ENCODE assay signal across 24 mouse cellular contexts in genomic region chr11:106332458-106332857, GRCm38 (mm10). TPM values are rescaled to one million over a fixed set of nuclear protein-coding genes. Genes with fewer than 3 reads are reported as not detected.
A peak's percentile ranks its signal among the peaks of the same experiment; 100 is the strongest.
DNase-seq lines count a peak whose midpoint lies in the region; ATAC-seq lines count a peak whose summit lies in the region.
"Had no signal": no experiment of that assay in that cellular context is flagged by ENCODE, and none has a peak within 500 bp of the region (broad histone marks: within the 10 kb centered on the region; RNA-seq: fewer than 3 reads in every experiment).

No protein-coding gene starts in this region.

- H3K4me3 ChIP-seq in neural tube, embryonic 13.5 days: no peak overlapping the region
- no peak overlapping the region for H3K4me3 ChIP-seq in neural tube, embryonic 15.5 days (replicated peaks)
- no peak overlapping the region for H3K4me3 ChIP-seq in heart, embryonic 15.5 days
- no peak overlapping the region for H3K4me3 ChIP-seq in forebrain, embryonic 15.5 days
- H3K4me3 ChIP-seq: limb, embryonic 10.5 days; liver, embryonic 12.5 days; lung, embryonic 15.5 days; midbrain, embryonic 13.5 days had no signal

- no peak overlapping the region for H3K27ac ChIP-seq in neural tube, embryonic 13.5 days (replicated peaks)
- no peak overlapping the region for H3K27ac ChIP-seq in neural tube, embryonic 15.5 days (replicated peaks)
- 0 out of 2 replicates have a peak overlapping the region, but pooled peaks have one; percentile 6 for H3K27ac ChIP-seq in heart, embryonic 15.5 days
- H3K27ac ChIP-seq in forebrain, embryonic 15.5 days (replicated peaks): no peak overlapping the region
- H3K27ac ChIP-seq: kidney, postnatal 0 days; limb, embryonic 10.5 days; liver, embryonic 12.5 days; lung, embryonic 15.5 days; midbrain, embryonic 13.5 days had no signal

- peak; percentile 32; the same call in 1 of the 2 replicates for ATAC-seq in neural tube, embryonic 13.5 days (ENCODE audit: low read depth)
- ATAC-seq in neural tube, embryonic 15.5 days (ENCODE audit: low FRiP score): no peak
- ATAC-seq in heart, embryonic 15.5 days (replicated peaks; ENCODE audit: insufficient number of reproducible peaks, insufficient read depth, low FRiP score, low read depth): no peak
- ATAC-seq in forebrain, embryonic 15.5 days (replicated peaks): no peak
- ATAC-seq: forebrain, embryonic 16.5 days; hindbrain, embryonic 16.5 days; intestine, postnatal 0 days; liver, embryonic 12.5 days; midbrain, embryonic 13.5 days had no signal

- H3K27me3 ChIP-seq in neural tube, embryonic 13.5 days: no peaks in the 10 kb centered on the region
- H3K27me3 ChIP-seq in neural tube, embryonic 15.5 days (replicated peaks): no peaks in the 10 kb centered on the region
- H3K27me3 ChIP-seq in heart, embryonic 15.5 days: no peaks in the 10 kb centered on the region
- no peaks in the 10 kb centered on the region for H3K27me3 ChIP-seq in forebrain, embryonic 15.5 days
- H3K27me3 ChIP-seq: lung, embryonic 15.5 days; midbrain, embryonic 13.5 days had no signal

- H3K36me3 ChIP-seq in neural tube, embryonic 13.5 days: no peaks in the 10 kb centered on the region
- no peaks in the 10 kb centered on the region for H3K36me3 ChIP-seq in neural tube, embryonic 15.5 days
- no peaks in the 10 kb centered on the region for H3K36me3 ChIP-seq in heart, embryonic 15.5 days
- H3K36me3 ChIP-seq in forebrain, embryonic 15.5 days: no peaks in the 10 kb centered on the region
- H3K36me3 ChIP-seq: limb, embryonic 10.5 days; liver, embryonic 12.5 days; lung, embryonic 15.5 days; midbrain, embryonic 13.5 days had no signal

- WGBS in neural tube, embryonic 13.5 days: 56% methylated on average over 4 of the region's 4 CpGs
- 41% methylated on average over 4 of the region's 4 CpGs for WGBS in neural tube, embryonic 15.5 days
- 31% methylated on average over 4 of the region's 4 CpGs for WGBS in heart, embryonic 15.5 days
- WGBS in forebrain, embryonic 15.5 days: 46% methylated on average over 4 of the region's 4 CpGs

- H3K9me3 ChIP-seq in neural tube, embryonic 13.5 days: no peaks in the 10 kb centered on the region
- H3K9me3 ChIP-seq in neural tube, embryonic 15.5 days (replicated peaks): no peaks in the 10 kb centered on the region
- H3K9me3 ChIP-seq in heart, embryonic 15.5 days (replicated peaks): no peaks in the 10 kb centered on the region
- no peaks in the 10 kb centered on the region for H3K9me3 ChIP-seq in forebrain, embryonic 15.5 days
- H3K9me3 ChIP-seq: limb, embryonic 10.5 days; liver, embryonic 12.5 days; lung, embryonic 15.5 days; midbrain, embryonic 13.5 days had no signal

- peaks cover 6% of the 10 kb centered on the region; the same call in 1 of the 2 replicates for H3K4me1 ChIP-seq in neural tube, embryonic 13.5 days (replicated peaks)
- no peaks in the 10 kb centered on the region for H3K4me1 ChIP-seq in neural tube, embryonic 15.5 days
- H3K4me1 ChIP-seq in heart, embryonic 15.5 days (replicated peaks): peaks cover 33% of the 10 kb centered on the region
- H3K4me1 ChIP-seq in forebrain, embryonic 15.5 days: no peaks in the 10 kb centered on the region
- H3K4me1 ChIP-seq: midbrain, embryonic 13.5 days had no signal

- no peak overlapping the region for H3K9ac ChIP-seq in neural tube, embryonic 13.5 days
- H3K9ac ChIP-seq in neural tube, embryonic 15.5 days (replicated peaks): no peak overlapping the region
- H3K9ac ChIP-seq in heart, embryonic 15.5 days: no peak overlapping the region
- H3K9ac ChIP-seq in forebrain, embryonic 15.5 days (replicated peaks): no peak overlapping the region
- H3K9ac ChIP-seq: liver, embryonic 12.5 days; lung, embryonic 15.5 days; midbrain, embryonic 13.5 days had no signal

- peak; percentile 69 for DNase-seq in gastrocnemius, adult 18-20 months (ENCODE audit: low spot score)
- DNase-seq in gastrocnemius, postnatal 4 days (ENCODE audit: low spot score in 2 of 2): no peak
- no peak for DNase-seq in right cerebral cortex, adult 2 months (ENCODE audit: low spot score in 2 of 2)
- DNase-seq: adrenal gland, postnatal 36 days; layer of hippocampus, postnatal 36 days; right cerebral cortex, adult 18-20 months had no signal

- H3K4me2 ChIP-seq in neural tube, embryonic 13.5 days: no peak overlapping the region
- no peak overlapping the region for H3K4me2 ChIP-seq in neural tube, embryonic 15.5 days
- H3K4me2 ChIP-seq in heart, embryonic 15.5 days: no peak overlapping the region
- no peak overlapping the region for H3K4me2 ChIP-seq in forebrain, embryonic 15.5 days (replicated peaks)
- H3K4me2 ChIP-seq: liver, embryonic 12.5 days; lung, embryonic 15.5 days; midbrain, embryonic 13.5 days had no signal

RNA-seq across cellular contexts. Expression of gene Cd79b, which starts 17.9 kb away (rescaled TPM):
- under 1 TPM; 0.18 to 0.33 TPM for total RNA-seq in gastrocnemius, adult 18-20 months (2021)
- 1 to 10 TPM; 1.3 to 1.5 TPM for total RNA-seq in gastrocnemius, postnatal 4 days (2021)
- polyA plus RNA-seq in neural tube, embryonic 13.5 days (2015; fragmentation: Nextera tagmentation; extraction: Ambion mirVana): 0.99 and 1.6 TPM in 2 replicates
- 0.92 and 3.9 TPM in 2 replicates for polyA plus RNA-seq in neural tube, embryonic 15.5 days (2015; fragmentation: Nextera tagmentation; extraction: Ambion mirVana)
- 1.0 and 2.8 TPM in 2 replicates for polyA plus RNA-seq in heart, embryonic 15.5 days (2015; fragmentation: Nextera tagmentation; extraction: Ambion mirVana)
- polyA plus RNA-seq in forebrain, embryonic 15.5 days (2015; fragmentation: Nextera tagmentation; extraction: Ambion mirVana): 0.56 and 0.77 TPM in 2 replicates
- total RNA-seq: layer of hippocampus, adult 18-20 months had no signal

RNA-seq across cellular contexts. Expression of gene Scn4a, which starts 20.6 kb away (rescaled TPM):
- total RNA-seq in gastrocnemius, adult 18-20 months (2021): 100 to 1,000 TPM; 472 to 505 TPM
- total RNA-seq in gastrocnemius, postnatal 4 days (2021): 10 to 100 TPM; 81.7 to 86.7 TPM
- 0.10 TPM in 1 of 2 replicates, not detected in the other for polyA plus RNA-seq in neural tube, embryonic 13.5 days (2015; fragmentation: Nextera tagmentation; extraction: Ambion mirVana)
- 0.08 and 0.18 TPM in 2 replicates for polyA plus RNA-seq in neural tube, embryonic 15.5 days (2015; fragmentation: Nextera tagmentation; extraction: Ambion mirVana)
- polyA plus RNA-seq in heart, embryonic 15.5 days (2015; fragmentation: Nextera tagmentation; extraction: Ambion mirVana): 0.06 and 0.24 TPM in 2 replicates
- polyA plus RNA-seq in forebrain, embryonic 15.5 days (2015; fragmentation: Nextera tagmentation; extraction: Ambion mirVana): not detected in 2 replicates
- total RNA-seq: layer of hippocampus, postnatal 36 days; megakaryocyte progenitor cell, adult 5-6 weeks had no signal
- polyA plus RNA-seq: hindbrain, embryonic 16.5 days; limb, embryonic 10.5 days; liver, embryonic 12.5 days had no signal

RNA-seq across cellular contexts. Expression of gene Gh, which starts 30.8 kb away (rescaled TPM):
- total RNA-seq in gastrocnemius, adult 18-20 months (2021): not detected
- total RNA-seq in gastrocnemius, postnatal 4 days (2021): not detected
- polyA plus RNA-seq in neural tube, embryonic 13.5 days (2015; fragmentation: Nextera tagmentation; extraction: Ambion mirVana): not detected in 2 replicates
- polyA plus RNA-seq in neural tube, embryonic 15.5 days (2015; fragmentation: Nextera tagmentation; extraction: Ambion mirVana): not detected in 2 replicates
- polyA plus RNA-seq in heart, embryonic 15.5 days (2015; fragmentation: Nextera tagmentation; extraction: Ambion mirVana): not detected in 2 replicates
- not detected in 2 replicates for polyA plus RNA-seq in forebrain, embryonic 15.5 days (2015; fragmentation: Nextera tagmentation; extraction: Ambion mirVana)
- total RNA-seq: adrenal gland, postnatal 36 days; ES-E14; heart, postnatal 36 days; layer of hippocampus, adult 18-20 months; layer of hippocampus, postnatal 36 days; megakaryocyte progenitor cell, adult 5-6 weeks had no signal
- polyA plus RNA-seq: embryonic facial prominence, embryonic 11.5 days; forebrain, embryonic 16.5 days; intestine, postnatal 0 days; kidney, postnatal 0 days; limb, embryonic 10.5 days; liver, embryonic 12.5 days; lung, embryonic 15.5 days; midbrain, embryonic 13.5 days; stomach, embryonic 16.5 days had no signal

RNA-seq across cellular contexts. Expression of gene Prr29, which starts 32.8 kb away (rescaled TPM):
- total RNA-seq in gastrocnemius, adult 18-20 months (2021): 1 to 10 TPM; 4.8 to 5.7 TPM
- 10 to 100 TPM; 13.6 to 18.1 TPM for total RNA-seq in gastrocnemius, postnatal 4 days (2021)
- polyA plus RNA-seq in neural tube, embryonic 13.5 days (2015; fragmentation: Nextera tagmentation; extraction: Ambion mirVana): not detected in 2 replicates
- polyA plus RNA-seq in neural tube, embryonic 15.5 days (2015; fragmentation: Nextera tagmentation; extraction: Ambion mirVana): 0.23 and 0.41 TPM in 2 replicates
- 0.44 and 0.62 TPM in 2 replicates for polyA plus RNA-seq in heart, embryonic 15.5 days (2015; fragmentation: Nextera tagmentation; extraction: Ambion mirVana)
- not detected in 2 replicates for polyA plus RNA-seq in forebrain, embryonic 15.5 days (2015; fragmentation: Nextera tagmentation; extraction: Ambion mirVana)
- total RNA-seq: adrenal gland, postnatal 36 days; ES-E14; layer of hippocampus, adult 18-20 months; layer of hippocampus, postnatal 36 days; megakaryocyte progenitor cell, adult 5-6 weeks had no signal
- polyA plus RNA-seq: embryonic facial prominence, embryonic 11.5 days; forebrain, embryonic 16.5 days; hindbrain, embryonic 16.5 days; limb, embryonic 10.5 days; liver, embryonic 12.5 days; midbrain, embryonic 13.5 days had no signal

RNA-seq across cellular contexts. Expression of gene Icam2, which starts 55.4 kb away (rescaled TPM):
- total RNA-seq in gastrocnemius, adult 18-20 months (2021): 1 to 10 TPM; 3.3 to 7.8 TPM
- 10 to 100 TPM; 18.7 to 19.9 TPM for total RNA-seq in gastrocnemius, postnatal 4 days (2021)
- 18.3 and 19.3 TPM in 2 replicates for polyA plus RNA-seq in neural tube, embryonic 13.5 days (2015; fragmentation: Nextera tagmentation; extraction: Ambion mirVana)
- polyA plus RNA-seq in neural tube, embryonic 15.5 days (2015; fragmentation: Nextera tagmentation; extraction: Ambion mirVana): 14.8 and 27.6 TPM in 2 replicates
- 79.4 and 87.1 TPM in 2 replicates for polyA plus RNA-seq in heart, embryonic 15.5 days (2015; fragmentation: Nextera tagmentation; extraction: Ambion mirVana)
- polyA plus RNA-seq in forebrain, embryonic 15.5 days (2015; fragmentation: Nextera tagmentation; extraction: Ambion mirVana): 11.3 and 13.9 TPM in 2 replicates
